Comparison of ENCODE assay signal across 17 mouse cellular contexts in genomic region chr7:110854927-110855546, GRCm38 (mm10). TPM values are rescaled to one million over a fixed set of nuclear protein-coding genes. Genes with fewer than 3 reads are reported as not detected.
DNase-seq lines count a peak whose midpoint lies in the region; ATAC-seq and TF ChIP-seq lines count a peak whose summit lies in the region.
"Had no signal": no experiment of that assay in that cellular context is flagged by ENCODE, and none has a peak within 500 bp of the region (broad histone marks: within the 10 kb centered on the region; RNA-seq: fewer than 3 reads in every experiment).

No protein-coding gene starts in this region.

- TF ChIP-seq CTCF in kidney, adult 2 months (conservative IDR thresholded peaks at IDR 0.05; ENCODE audit: insufficient read depth, insufficient read length, low read depth, low read length) = no peak
- no peak for TF ChIP-seq CTCF in liver, adult 2 months (IDR thresholded peaks at IDR 0.05; ENCODE audit: low read depth, low read length)

- no peak overlapping the region for H3K4me3 ChIP-seq in kidney, adult 2 months (ENCODE audit: insufficient read depth, low read depth, low read length)
- H3K4me3 ChIP-seq in liver, adult 2 months (ENCODE audit: insufficient read depth, low read depth, low read length) = no peak overlapping the region
- H3K4me3 ChIP-seq in liver, embryonic 12.5 days = no peak overlapping the region
- H3K4me3 ChIP-seq: erythroblast, embryonic 14.5 days; heart, embryonic 15.5 days; lung, embryonic 15.5 days; midbrain, embryonic 10.5 days had no signal

- ATAC-seq in liver, embryonic 12.5 days = no peak
- no peak for ATAC-seq in activated CD4-positive, CD25-positive, alpha-beta regulatory T cell, adult 4 months

- H3K4me1 ChIP-seq in kidney, adult 2 months (ENCODE audit: control insufficient read depth, insufficient read depth, low read length) = 0 out of 2 replicates have a peak, but pooled peaks cover 3% of the 10 kb centered on the region
- peaks cover 20% of the 10 kb centered on the region for H3K4me1 ChIP-seq in liver, adult 2 months (ENCODE audit: control insufficient read depth, insufficient read depth, low read length)
- peaks cover 43% of the 10 kb centered on the region for H3K4me1 ChIP-seq in liver, embryonic 12.5 days

- peak; percentile 82 to 86 for DNase-seq in cerebellum, postnatal 10 days
- no peak for DNase-seq in cerebellum, adult 9-10 months
- DNase-seq in kidney, adult 2 months = peak; percentile 28
- no peak for DNase-seq in kidney, postnatal 36 days
- DNase-seq in liver, adult 2 months (ENCODE audit: extremely low read depth, low read depth, low spot score) = peak; percentile 93
- DNase-seq in adrenal gland, postnatal 36 days = peak; percentile 37 to 43
- DNase-seq: cerebellum, adult 11 months; embryo, embryonic 11 days; layer of hippocampus, postnatal 36 days; retina, postnatal 1 day had no signal

- H3K9ac ChIP-seq in liver, adult 2 months (ENCODE audit: low read depth, low read length) = no peak overlapping the region
- H3K9ac ChIP-seq in liver, embryonic 12.5 days = no peak overlapping the region
- H3K9ac ChIP-seq: heart, embryonic 15.5 days; lung, embryonic 15.5 days had no signal

- no peaks in the 10 kb centered on the region for H3K79me2 ChIP-seq in liver, adult 2 months (ENCODE audit: control insufficient read depth, insufficient read depth, low read length)

- H3K36me3 ChIP-seq in kidney, adult 2 months (ENCODE audit: control insufficient read depth, insufficient read depth, low read length) = no peaks in the 10 kb centered on the region
- no peaks in the 10 kb centered on the region for H3K36me3 ChIP-seq in liver, adult 2 months (ENCODE audit: control insufficient read depth, insufficient read depth, low read length)
- no peaks in the 10 kb centered on the region for H3K36me3 ChIP-seq in liver, embryonic 12.5 days
- H3K36me3 ChIP-seq: G1E; heart, embryonic 15.5 days; lung, embryonic 15.5 days; midbrain, embryonic 10.5 days had no signal

- H3K27me3 ChIP-seq in kidney, adult 2 months (replicated peaks; ENCODE audit: control insufficient read depth, insufficient read depth, low read length) = no peaks in the 10 kb centered on the region
- H3K27me3 ChIP-seq in liver, adult 2 months (ENCODE audit: control insufficient read depth, insufficient read depth, low read length) = no peaks in the 10 kb centered on the region
- no peaks in the 10 kb centered on the region for H3K27me3 ChIP-seq in liver, embryonic 12.5 days (replicated peaks)
- H3K27me3 ChIP-seq: heart, embryonic 15.5 days; lung, embryonic 15.5 days had no signal

- no peak overlapping the region for H3K27ac ChIP-seq in kidney, adult 2 months (ENCODE audit: insufficient read depth, low read depth, low read length)
- H3K27ac ChIP-seq in liver, adult 2 months (replicated peaks; ENCODE audit: insufficient read depth, low read depth, low read length) = peak overlapping the region; percentile 25
- no peak overlapping the region for H3K27ac ChIP-seq in liver, embryonic 12.5 days
- H3K27ac ChIP-seq: heart, embryonic 15.5 days; lung, embryonic 15.5 days had no signal

- no peak overlapping the region for H3K4me2 ChIP-seq in liver, embryonic 12.5 days
- H3K4me2 ChIP-seq: heart, embryonic 15.5 days; lung, embryonic 15.5 days had no signal

- WGBS in kidney, adult 2 months = 57% methylated on average over 8 of the region's 8 CpGs
- WGBS in liver, adult 2 months = 20% methylated on average over 8 of the region's 8 CpGs
- WGBS in liver, embryonic 12.5 days (ENCODE audit: insufficient replicate concordance) = 65% methylated on average over 8 of the region's 8 CpGs

- no peak for TF ChIP-seq POLR2A in kidney, adult 2 months (IDR thresholded peaks at IDR 0.05; ENCODE audit: low read depth, low read length)
- TF ChIP-seq POLR2A in liver, adult 2 months (IDR thresholded peaks at IDR 0.05; ENCODE audit: extremely low read depth, insufficient read depth, low read length) = no peak

- H3K9me3 ChIP-seq in liver, embryonic 12.5 days (replicated peaks) = no peaks in the 10 kb centered on the region
- H3K9me3 ChIP-seq: G1E; heart, embryonic 15.5 days; lung, embryonic 15.5 days; midbrain, embryonic 10.5 days had no signal

RNA-seq across cellular contexts. Expression of gene Lyve1, which starts 8.0 kb away (rescaled TPM):
- 2.0 and 6.6 TPM in 2 replicates for polyA plus RNA-seq in kidney, adult 2 months (2012; rRNA removed)
- 6.4 and 16.8 TPM in 2 replicates for total RNA-seq in liver, adult 2 months (2014; rRNA removed)
- polyA plus RNA-seq in liver, adult 2 months (2012; rRNA removed) = 4.5 and 7.8 TPM in 2 replicates
- 26.7 and 28.6 TPM in 2 replicates for polyA plus RNA-seq in liver, embryonic 12.5 days (2016; fragmentation: Nextera tagmentation; extraction: Ambion mirVana)
- total RNA-seq in adrenal gland, postnatal 36 days (2021) = 10 to 100 TPM in 1 of 2 experiments, 1 to 10 TPM in 1; 7.2 to 15.7 TPM
- not detected for polyA plus RNA-seq in activated CD4-positive, CD25-positive, alpha-beta regulatory T cell, adult 4 months (2017; shearing (Covaris generic))
- polyA plus RNA-seq: G1E had no signal

RNA-seq across cellular contexts. Expression of gene Rnf141, which starts 10.8 kb away (rescaled TPM):
- polyA plus RNA-seq in kidney, adult 2 months (2012; rRNA removed) = 11.4 and 19.3 TPM in 2 replicates
- total RNA-seq in liver, adult 2 months (2014; rRNA removed) = 63.4 and 64.1 TPM in 2 replicates
- polyA plus RNA-seq in liver, adult 2 months (2012; rRNA removed) = 20.6 and 24.1 TPM in 2 replicates
- polyA plus RNA-seq in liver, embryonic 12.5 days (2016; fragmentation: Nextera tagmentation; extraction: Ambion mirVana) = 29.1 and 31.7 TPM in 2 replicates
- 10 to 100 TPM; 46.8 to 76.2 TPM for total RNA-seq in adrenal gland, postnatal 36 days (2021)
- 10 to 100 TPM; 14.8 to 17.6 TPM for polyA plus RNA-seq in activated CD4-positive, CD25-positive, alpha-beta regulatory T cell, adult 4 months (2017; shearing (Covaris generic))

Comparison
In these comparisons a context has a peak if more than half of its experiments do, and no peak if none do; other contexts are left out.
1. DNase-seq: peak in cerebellum, postnatal 10 days (2 of 2), kidney, adult 2 months (single experiment), liver, adult 2 months (single experiment) and adrenal gland, postnatal 36 days (2 of 2); none in cerebellum, adult 9-10 months (single experiment) and kidney, postnatal 36 days (0 of 2).